11 mouse cellular contexts compared by ENCODE assay signal in genomic region chr3:94360812-94361211, GRCm38 (mm10). TPM values are rescaled to one million over a fixed set of nuclear protein-coding genes. Genes with fewer than 3 reads are reported as not detected.
DNase-seq lines count a peak whose midpoint lies in the region; ATAC-seq and TF ChIP-seq lines count a peak whose summit lies in the region.
"Had no signal": no experiment of that assay in that cellular context is flagged by ENCODE, and none has a peak within 500 bp of the region (broad histone marks: within the 10 kb centered on the region; RNA-seq: fewer than 3 reads in every experiment).

No protein-coding gene starts in this region.

- DNase-seq in frontal cortex, postnatal 14 days (ENCODE audit: low spot score in 2 of 2), result no peak
- peak; percentile 41 for DNase-seq in lung, postnatal 25 days (ENCODE audit: low spot score)
- DNase-seq in lung, adult 2 months, result no peak
- peak; percentile 75 for DNase-seq in brain, adult 2 months (ENCODE audit: low read depth, low spot score)
- peak; percentile 42 for DNase-seq in retina, adult 2 months (ENCODE audit: low read depth, low spot score)
- no peak for DNase-seq in cerebellum, adult 11 months
- DNase-seq in testis, postnatal 10 days (ENCODE audit: low spot score), result no peak

- no peaks in the 10 kb centered on the region for H3K4me1 ChIP-seq in lung, adult 2 months (ENCODE audit: control insufficient read depth, insufficient read depth, low read length)

- ATAC-seq in frontal cortex, adult (ENCODE audit: low TSS enrichment), result peak; percentile 62

- TF ChIP-seq POLR2A in lung, adult 2 months (IDR thresholded peaks at IDR 0.05; ENCODE audit: borderline replicate concordance, extremely low read depth, low read depth, low read length), result no peak

- no peak overlapping the region for H3K4me3 ChIP-seq in lung, adult 2 months (replicated peaks; ENCODE audit: extremely low read depth, low read depth, low read length)
- H3K4me3 ChIP-seq: embryonic facial prominence, embryonic 13.5 days; hindbrain, embryonic 13.5 days had no signal

- TF ChIP-seq CTCF in lung, adult 2 months (IDR thresholded peaks at IDR 0.05; ENCODE audit: insufficient read depth, low read length), result no peak

- WGBS in lung, adult 2 months, result 0% methylated on average over 1 of the region's 1 CpGs

RNA-seq across cellular contexts. Expression of gene C2cd4d, which starts 1.4 kb away (rescaled TPM):
- polyA plus RNA-seq in lung, adult 2 months (2012; rRNA removed), result 0.37 and 0.83 TPM in 2 replicates
- polyA plus RNA-seq: macrophage had no signal

RNA-seq across cellular contexts. Expression of gene Rorc, which starts 11.8 kb away (rescaled TPM):
- polyA plus RNA-seq in lung, adult 2 months (2012; rRNA removed), result 6.3 and 7.9 TPM in 2 replicates
- polyA plus RNA-seq: macrophage had no signal

RNA-seq across cellular contexts. Expression of gene Them5, which starts 18.9 kb away (rescaled TPM):
- polyA plus RNA-seq in lung, adult 2 months (2012; rRNA removed), result 0.26 and 24.4 TPM in 2 replicates
- polyA plus RNA-seq: macrophage had no signal

RNA-seq across cellular contexts. Expression of gene Lingo4, which starts 37.5 kb away (rescaled TPM):
- polyA plus RNA-seq in lung, adult 2 months (2012; rRNA removed), result 0.12 and 0.17 TPM in 2 replicates
- polyA plus RNA-seq: macrophage had no signal

RNA-seq across cellular contexts. Expression of gene Them4, which starts 50.9 kb away (rescaled TPM):
- 1.2 and 2.1 TPM in 2 replicates for polyA plus RNA-seq in lung, adult 2 months (2012; rRNA removed)

Comparison
In these comparisons a context has a peak if more than half of its experiments do, and no peak if none do; other contexts are left out.
1. DNase-seq: peak in lung, postnatal 25 days (single experiment), brain, adult 2 months (single experiment) and retina, adult 2 months (single experiment); none in frontal cortex, postnatal 14 days (0 of 2), lung, adult 2 months (single experiment), cerebellum, adult 11 months (single experiment) and testis, postnatal 10 days (single experiment).